In genomic region chr12:85598053-85598452, GRCm38 (mm10) we compare ENCODE assay signal across 8 mouse cellular contexts. TPM values are rescaled to one million over a fixed set of nuclear protein-coding genes. Genes with fewer than 3 reads are reported as not detected.
DNase-seq lines count a peak whose midpoint lies in the region; ATAC-seq and TF ChIP-seq lines count a peak whose summit lies in the region.

No protein-coding gene starts in this region.

- no peaks in the 10 kb centered on the region for H3K36me3 ChIP-seq in liver, adult 2 months (ENCODE audit: control insufficient read depth, insufficient read depth, low read length)
- no peaks in the 10 kb centered on the region for H3K36me3 ChIP-seq in forebrain, embryonic 16.5 days (ENCODE audit: control insufficient read depth, insufficient read depth)
- no peaks in the 10 kb centered on the region for H3K36me3 ChIP-seq in liver, embryonic 12.5 days
- H3K36me3 ChIP-seq in stomach, embryonic 14.5 days (ENCODE audit: control insufficient read depth, insufficient read depth, low read length): no peaks in the 10 kb centered on the region

- peak overlapping the region; percentile 9 for H3K27ac ChIP-seq in liver, adult 2 months (replicated peaks; ENCODE audit: insufficient read depth, low read depth, low read length)
- H3K27ac ChIP-seq in forebrain, embryonic 16.5 days (ENCODE audit: low read length): no peak overlapping the region
- no peak overlapping the region for H3K27ac ChIP-seq in liver, embryonic 12.5 days
- H3K27ac ChIP-seq in stomach, embryonic 14.5 days (ENCODE audit: low read length): no peak overlapping the region

- H3K79me2 ChIP-seq in liver, adult 2 months (ENCODE audit: control insufficient read depth, insufficient read depth, low read length): no peaks in the 10 kb centered on the region

- 59% methylated on average over 11 of the region's 11 CpGs for WGBS in liver, adult 2 months
- WGBS in forebrain, embryonic 16.5 days: 62% methylated on average over 11 of the region's 11 CpGs
- WGBS in liver, embryonic 12.5 days (ENCODE audit: insufficient replicate concordance): 47% methylated on average over 11 of the region's 11 CpGs
- 51% methylated on average over 11 of the region's 11 CpGs for WGBS in stomach, embryonic 14.5 days

- no peaks in the 10 kb centered on the region for H3K27me3 ChIP-seq in liver, adult 2 months (ENCODE audit: control insufficient read depth, insufficient read depth, low read length)
- no peaks in the 10 kb centered on the region for H3K27me3 ChIP-seq in forebrain, embryonic 16.5 days (replicated peaks; ENCODE audit: control insufficient read depth, insufficient read depth, low read length)
- peaks cover 75% of the 10 kb centered on the region for H3K27me3 ChIP-seq in liver, embryonic 12.5 days (replicated peaks)
- no peaks in the 10 kb centered on the region for H3K27me3 ChIP-seq in stomach, embryonic 14.5 days (ENCODE audit: control insufficient read depth, insufficient read depth, low read length)

- peak overlapping the region; percentile 70 for H3K4me2 ChIP-seq in forebrain, embryonic 16.5 days (ENCODE audit: low read length)
- H3K4me2 ChIP-seq in liver, embryonic 12.5 days: peak overlapping the region; percentile 72
- peak overlapping the region; percentile 80 for H3K4me2 ChIP-seq in stomach, embryonic 14.5 days (replicated peaks; ENCODE audit: low read depth, low read length)

- H3K4me1 ChIP-seq in liver, adult 2 months (ENCODE audit: control insufficient read depth, insufficient read depth, low read length): peaks cover 2% of the 10 kb centered on the region
- peaks cover 27% of the 10 kb centered on the region for H3K4me1 ChIP-seq in forebrain, embryonic 16.5 days (replicated peaks; ENCODE audit: control insufficient read depth, insufficient read depth, low read length)
- H3K4me1 ChIP-seq in liver, embryonic 12.5 days: peaks cover 20% of the 10 kb centered on the region; the same call in 1 of the 2 replicates
- H3K4me1 ChIP-seq in stomach, embryonic 14.5 days (ENCODE audit: control insufficient read depth, insufficient read depth, low read length): peaks cover 23% of the 10 kb centered on the region

- no peak overlapping the region for H3K4me3 ChIP-seq in liver, adult 2 months (ENCODE audit: insufficient read depth, low read depth, low read length)
- no peak overlapping the region; the same call in 1 of the 2 replicates for H3K4me3 ChIP-seq in forebrain, embryonic 16.5 days (replicated peaks; ENCODE audit: low read length)
- peak overlapping the region; percentile 63 for H3K4me3 ChIP-seq in liver, embryonic 12.5 days
- H3K4me3 ChIP-seq in stomach, embryonic 14.5 days (ENCODE audit: low read depth, low read length): peak overlapping the region; percentile 74

- no peak overlapping the region for H3K9ac ChIP-seq in liver, adult 2 months (ENCODE audit: low read depth, low read length)
- H3K9ac ChIP-seq in forebrain, embryonic 16.5 days (replicated peaks; ENCODE audit: low read depth, low read length): peak overlapping the region; percentile 63; the same call in 1 of the 2 replicates
- H3K9ac ChIP-seq in liver, embryonic 12.5 days: no peak overlapping the region
- H3K9ac ChIP-seq in stomach, embryonic 14.5 days (replicated peaks; ENCODE audit: low read depth, low read length): 0 out of 2 replicates have a peak overlapping the region, but pooled peaks have one; percentile 78

- no peak for ATAC-seq in forebrain, embryonic 16.5 days
- no peak for ATAC-seq in liver, embryonic 12.5 days
- no peak for ATAC-seq in stomach, embryonic 14.5 days (ENCODE audit: insufficient number of reproducible peaks, insufficient read depth, low FRiP score, low read depth)

- H3K9me3 ChIP-seq in forebrain, embryonic 16.5 days (ENCODE audit: control insufficient read depth, low read length): no peaks in the 10 kb centered on the region
- H3K9me3 ChIP-seq in liver, embryonic 12.5 days (replicated peaks): no peaks in the 10 kb centered on the region
- no peaks in the 10 kb centered on the region for H3K9me3 ChIP-seq in stomach, embryonic 14.5 days (ENCODE audit: control insufficient read depth, low read depth, low read length)

- TF ChIP-seq CTCF in liver, adult 2 months (IDR thresholded peaks at IDR 0.05; ENCODE audit: low read depth, low read length): no peak

- DNase-seq in liver, adult 2 months (ENCODE audit: extremely low read depth, low read depth, low spot score): peak; percentile 37
- DNase-seq in liver: no peak
- DNase-seq in gastrocnemius, postnatal 10 days: no peak
- no peak for DNase-seq in adrenal gland, adult 8-10 months
- DNase-seq in gastrocnemius, adult 8-10 months (ENCODE audit: low spot score in 2 of 2): no peak

- TF ChIP-seq POLR2A in liver, adult 2 months (IDR thresholded peaks at IDR 0.05; ENCODE audit: extremely low read depth, insufficient read depth, low read length): no peak

RNA-seq across cellular contexts. Expression of gene Jdp2, which starts 0.8 kb away (rescaled TPM):
- total RNA-seq in liver, adult 2 months (2014; rRNA removed): 1.6 and 1.9 TPM in 2 replicates
- polyA plus RNA-seq in liver, adult 2 months (2012; rRNA removed): 0.82 and 1.1 TPM in 2 replicates
- 0.56 and 0.66 TPM in 2 replicates for polyA plus RNA-seq in forebrain, embryonic 16.5 days (2015; fragmentation: Nextera tagmentation; extraction: Ambion mirVana)
- 0.17 and 0.25 TPM in 2 replicates for polyA plus RNA-seq in liver, embryonic 12.5 days (2016; fragmentation: Nextera tagmentation; extraction: Ambion mirVana)
- polyA plus RNA-seq in stomach, embryonic 14.5 days (2014; fragmentation: Nextera tagmentation; extraction: Ambion mirVana): 0.98 and 1.4 TPM in 2 replicates
- 10 to 100 TPM; 15.2 to 17.1 TPM for total RNA-seq in gastrocnemius, postnatal 10 days (2021)
- total RNA-seq in adrenal gland, adult 8-10 months (2022): 10 to 100 TPM; 13.0 to 20.5 (median 15.2) TPM
- 1 to 10 TPM; 3.0 to 4.5 (median 3.8) TPM for total RNA-seq in gastrocnemius, adult 8-10 months (2022)

Comparison
In these comparisons a context has a peak if more than half of its experiments do, and no peak if none do; other contexts are left out.
1. H3K4me3 ChIP-seq: peak in liver, embryonic 12.5 days (single experiment) and stomach, embryonic 14.5 days (single experiment); none in liver, adult 2 months (single experiment) and forebrain, embryonic 16.5 days (single experiment).
2. H3K9ac ChIP-seq: peak in forebrain, embryonic 16.5 days (single experiment) and stomach, embryonic 14.5 days (single experiment); none in liver, adult 2 months (single experiment) and liver, embryonic 12.5 days (single experiment).
3. Peak in every context shown above with its lines, with median percentiles within 50 percentile points of each other: H3K4me2 ChIP-seq.